Mouse (Mus musculus) liver, embryonic 11.5 days (tissue): ENCODE measurements around the gene Tmc5. TPM values are rescaled to one million over a fixed set of nuclear protein-coding genes. Genes with fewer than 3 reads are reported as not detected.

ENCODE experiments used
- polyA plus RNA-seq: library from polyadenylated mRNA; unstranded; fragments of >200 nt; fragmentation: Nextera tagmentation; extraction: Ambion mirVana; gene quantifications from 2 replicates; pipeline ENCODE4 v1.2.1, GENCODE M21; 2014

The Tmc5 gene
- polyA plus RNA-seq, 1 experiment from 2014 or later = not detected

Other genes with a start within 250 kb of the Tmc5 start
- 0.61 and 1.2 TPM in 2 replicates for gene Syt17, start 149.1 kb upstream of the Tmc5 start, polyA plus RNA-seq
- 1.0 and 1.1 TPM in 2 replicates for gene Itpripl2, start 105.3 kb upstream of the Tmc5 start, polyA plus RNA-seq
- gene Coq7, start 63.9 kb upstream of the Tmc5 start, polyA plus RNA-seq = 104 and 114 TPM in 2 replicates
- gene Tmc7, start 12.6 kb upstream of the Tmc5 start, polyA plus RNA-seq = 0.89 and 1.3 TPM in 2 replicates
- gene Gde1, start 108.5 kb downstream of the Tmc5 start, polyA plus RNA-seq = 64.2 and 71.0 TPM in 2 replicates
- 7.9 and 9.0 TPM in 2 replicates for gene Ccp110, start 115.3 kb downstream of the Tmc5 start, polyA plus RNA-seq
- 56.6 and 64.3 TPM in 2 replicates for gene Vps35l, start 142.9 kb downstream of the Tmc5 start, polyA plus RNA-seq